Mouse (Mus musculus) brown adipose tissue, adult 24 weeks (tissue): Measurements from ENCODE around the gene Ikzf3. TPM values are rescaled to one million over a fixed set of nuclear protein-coding genes. Genes with fewer than 3 reads are reported as not detected.
A peak's percentile ranks its signal among the peaks of the same experiment; 100 is the strongest.

Experiments used
- H3K27ac ChIP-seq: fragments of 200-500 bp; replicated peaks from 2 replicates; pipeline ENCODE4 v1.5.1; 2012; ENCODE audit warnings: low read depth, mild to moderate bottlenecking, low read length
- H3K4me1 ChIP-seq: fragments of 200-500 bp; 2 replicates; pipeline ENCODE4 v1.6.1; 2012; ENCODE audit warnings: low read length, mixed read lengths; ENCODE audit not compliant: control insufficient read depth, insufficient read depth, insufficient read length
- H3K4me3 ChIP-seq: fragments of 200-500 bp; 2 replicates; pipeline ENCODE4 v1.5.1; 2012; ENCODE audit warnings: low read depth, mild to moderate bottlenecking, low read length, moderate library complexity; ENCODE audit not compliant: insufficient read depth
- polyA plus RNA-seq: library from polyadenylated mRNA; stranded (reverse); fragments of >200 nt; gene quantifications from 2 replicates; pipeline ENCODE4 v1.2.4, GENCODE M21; 2012; ENCODE audit not compliant: missing spikeins, insufficient read depth, insufficient read length

Gene Ikzf3
- polyA plus RNA-seq, 1 experiment, result not detected

GRCm38 (mm10) chr11:98459071-98459741 is 86.6 kb downstream of the Ikzf3 start:
- H3K4me1 ChIP-seq, result no peaks in the 10 kb centered on the region
- H3K27ac ChIP-seq, result no peak overlapping the region
- H3K4me3 ChIP-seq, result no peak overlapping the region

DNA sequence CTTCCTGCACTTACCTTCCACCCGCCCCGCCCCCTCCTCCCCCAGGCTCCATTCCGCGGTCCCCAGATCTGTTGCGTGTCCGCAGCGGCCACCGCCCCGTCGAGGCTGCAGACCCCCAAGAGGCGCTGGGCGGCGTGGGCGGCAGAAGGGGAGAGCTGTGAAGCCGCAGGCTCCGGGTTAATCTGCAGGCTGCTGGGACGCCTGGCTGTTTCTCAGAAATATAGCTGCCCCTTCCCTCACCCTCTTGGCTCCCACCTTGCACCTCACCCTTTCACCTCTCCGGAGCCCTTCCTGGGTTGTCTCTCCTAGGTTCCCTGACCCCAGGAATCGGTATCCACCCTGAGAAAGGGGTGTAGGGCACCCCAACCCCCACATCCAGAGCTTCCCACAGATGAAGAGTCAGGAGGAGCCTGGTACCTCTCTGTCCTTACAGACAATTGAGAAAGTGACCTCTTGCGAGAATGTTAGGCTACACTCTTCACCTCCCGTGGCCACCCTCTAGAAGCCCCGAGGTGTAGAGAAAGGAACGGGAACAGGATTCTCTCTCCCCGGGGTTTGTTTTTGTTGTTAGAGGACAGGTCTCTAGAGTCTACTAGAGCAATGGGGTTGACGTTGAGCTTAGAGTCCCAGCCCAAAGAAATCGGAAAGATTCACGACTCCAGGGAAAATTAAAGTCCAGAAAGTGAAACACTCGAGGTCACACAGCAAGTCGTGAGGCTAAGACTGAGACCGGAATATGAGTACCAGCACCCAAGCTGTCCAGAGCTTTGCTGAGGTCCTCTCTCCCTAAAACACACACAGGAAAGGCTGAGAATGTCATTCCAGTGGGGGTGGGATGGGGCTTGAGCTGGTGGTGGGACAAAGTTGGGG is 87.5 kb downstream of the Ikzf3 start:
- Histone ChIP-seq H3K27ac (no peak overlapping the region), H3K4me1 (no peaks in the 10 kb centered on the region), H3K4me3 (peak overlapping the region; percentile 69)

GRCm38 (mm10) chr11:98457367-98458120 is 88.3 kb downstream of the Ikzf3 start:
- Histone ChIP-seq H3K27ac (no peak overlapping the region), H3K4me1 (no peaks in the 10 kb centered on the region), H3K4me3 (peak overlapping the region; percentile 69)

- Histone ChIP-seq H3K27ac (no peak overlapping the region), H3K4me1 (no peaks in the 10 kb centered on the region), H3K4me3 (peak overlapping the region; percentile 69)
Measured at GRCm38 (mm10) chr11:98456945-98457344, 88.9 kb downstream of the Ikzf3 start.

DNA sequence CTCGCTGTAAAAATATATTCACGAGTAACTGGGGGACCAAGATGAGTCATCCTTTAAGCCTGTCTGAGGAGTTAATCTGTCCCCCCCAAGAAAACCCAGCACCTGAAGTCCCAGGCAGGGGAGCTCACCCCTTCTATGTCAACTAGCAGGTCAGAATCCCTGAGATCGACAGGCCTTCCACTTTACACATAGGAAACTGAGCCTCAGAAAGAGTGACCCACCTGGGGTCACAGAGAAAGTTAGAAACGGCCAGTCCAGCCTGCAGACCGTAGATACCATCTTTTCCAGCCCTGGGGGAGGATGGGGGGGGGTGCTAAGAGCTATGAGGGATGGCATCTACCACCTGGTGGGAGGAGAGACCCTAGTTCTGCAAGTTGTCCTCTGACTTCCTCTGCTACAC is 89.3 kb downstream of the Ikzf3 start:
- no peaks in the 10 kb centered on the region for H3K4me1 ChIP-seq
- H3K4me3 ChIP-seq, result no peak overlapping the region
- H3K27ac ChIP-seq, result no peak overlapping the region

- no peak overlapping the region for H3K27ac ChIP-seq
Measured at GRCm38 (mm10) chr11:98455484-98455883, 90.3 kb downstream of the Ikzf3 start.

GRCm38 (mm10) chr11:98449921-98450771 is 95.7 kb downstream of the Ikzf3 start:
- 0 out of 2 replicates have a peak, but pooled peaks cover 2% of the 10 kb centered on the region for H3K4me1 ChIP-seq
- no peak overlapping the region for H3K4me3 ChIP-seq
- H3K27ac ChIP-seq, result no peak overlapping the region

More at GRCm38 (mm10) chr11:98455484-98455883, 90.3 kb downstream of the Ikzf3 start:
- H3K4me1 ChIP-seq, result no peaks in the 10 kb centered on the region
- no peak overlapping the region for H3K4me3 ChIP-seq

- H3K4me1 ChIP-seq, result 0 out of 2 replicates have a peak, but pooled peaks cover 2% of the 10 kb centered on the region
- no peak overlapping the region for H3K4me3 ChIP-seq
- H3K27ac ChIP-seq, result no peak overlapping the region
Measured at GRCm38 (mm10) chr11:98449419-98449818, 96.4 kb downstream of the Ikzf3 start.

GRCm38 (mm10) chr11:98448191-98448790 is 97.5 kb downstream of the Ikzf3 start:
- Histone ChIP-seq H3K4me3 (no peak overlapping the region), H3K27ac (no peak overlapping the region), H3K4me1 (0 out of 2 replicates have a peak, but pooled peaks cover 2% of the 10 kb centered on the region)

DNA sequence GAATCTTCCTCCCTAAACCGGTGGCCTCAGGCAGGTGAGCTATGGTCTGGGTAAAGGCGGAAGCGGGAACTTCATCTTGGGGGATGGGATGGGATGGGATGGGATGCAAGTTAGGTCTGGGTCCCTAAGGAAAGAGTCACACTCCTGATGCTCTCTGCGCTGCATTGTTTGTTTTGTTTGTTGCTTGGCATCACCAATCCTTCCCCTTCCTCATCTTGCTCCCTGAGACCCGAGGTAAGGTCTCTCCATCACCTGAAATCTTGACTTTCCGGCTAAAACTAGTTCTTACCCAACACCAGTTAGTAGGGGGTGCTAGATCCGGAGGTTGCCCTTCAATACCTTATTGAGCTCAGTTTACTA is 98.4 kb downstream of the Ikzf3 start:
- no peak overlapping the region for H3K27ac ChIP-seq
- H3K4me3 ChIP-seq, result no peak overlapping the region
- H3K4me1 ChIP-seq, result 0 out of 2 replicates have a peak, but pooled peaks cover 2% of the 10 kb centered on the region

DNA sequence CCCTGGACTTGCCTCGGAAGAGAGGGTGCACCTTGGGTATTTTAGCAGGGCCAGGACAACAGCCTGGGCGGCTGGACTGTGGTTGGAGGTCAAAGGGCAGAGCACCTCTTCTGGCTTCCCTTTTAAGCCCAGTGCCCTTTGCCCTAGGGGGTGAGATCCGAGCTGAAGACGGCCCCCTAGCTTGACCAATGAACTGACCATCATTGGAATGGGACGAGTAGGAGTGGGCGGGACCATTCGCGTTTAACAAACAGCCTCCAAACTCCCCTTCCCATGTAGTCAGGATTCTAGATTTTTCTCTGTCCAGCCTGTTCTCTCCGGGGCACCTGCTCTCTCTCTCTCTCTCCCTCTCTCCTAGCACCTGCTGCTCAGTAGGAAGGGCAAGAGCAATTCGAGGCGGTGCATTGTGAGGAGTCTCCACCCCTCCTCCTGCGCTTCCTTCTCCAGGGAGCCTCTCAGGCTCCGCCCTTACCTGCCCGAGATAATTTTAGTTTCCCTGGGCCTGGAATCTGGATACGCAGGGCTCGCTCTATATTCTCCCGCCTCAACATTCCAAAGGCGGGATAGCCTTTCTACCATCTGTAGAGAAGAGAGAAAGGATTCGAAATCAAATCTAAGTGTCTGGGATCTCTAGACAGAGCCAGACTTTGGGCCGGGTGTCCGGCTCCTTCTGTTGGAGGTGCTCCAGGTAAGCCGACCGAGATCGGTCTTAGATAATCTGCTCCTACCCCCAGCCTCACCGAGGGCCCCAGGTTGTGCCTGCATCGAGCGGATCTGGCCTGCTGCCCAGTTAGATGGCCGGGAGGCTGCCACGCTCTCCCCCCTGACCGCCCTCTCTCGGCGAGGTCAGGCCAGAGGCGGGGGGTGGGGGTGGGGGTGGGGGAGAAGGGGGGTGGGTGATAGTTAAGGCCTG is 99.0 kb downstream of the Ikzf3 start:
- Histone ChIP-seq H3K4me1 (0 out of 2 replicates have a peak, but pooled peaks cover 2% of the 10 kb centered on the region), H3K27ac (no peak overlapping the region), H3K4me3 (no peak overlapping the region)

DNA sequence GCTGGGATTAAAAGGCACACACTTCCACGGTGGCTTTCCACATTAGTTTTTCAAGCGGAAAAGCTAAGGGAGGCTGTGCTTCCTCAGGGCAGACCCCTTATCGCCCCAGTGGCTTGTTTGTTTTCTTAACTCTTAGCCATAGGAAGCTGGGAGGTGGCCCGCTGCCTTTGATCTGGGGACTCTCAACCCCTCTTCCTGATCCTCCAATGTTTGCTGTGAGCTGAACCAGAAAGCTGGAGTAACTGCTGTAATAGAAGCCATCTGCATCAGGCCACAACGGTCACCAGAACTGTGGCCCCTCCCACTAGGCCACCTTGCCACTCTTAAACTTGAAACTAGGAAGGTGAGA is 99.6 kb downstream of the Ikzf3 start, which contains the start of gene Grb7:
TSS of gene Grb7 (plus strand) at position 182 of the 349 bp plus-strand sequence.
- Histone ChIP-seq H3K4me1 (0 out of 2 replicates have a peak, but pooled peaks cover 2% of the 10 kb centered on the region), H3K27ac (no peak within 1 kb of the TSS), H3K4me3 (no peak within 1 kb of the TSS)

GRCm38 (mm10) chr11:98445679-98446078 is 100.2 kb downstream of the Ikzf3 start:
- 0 out of 2 replicates have a peak, but pooled peaks cover 2% of the 10 kb centered on the region for H3K4me1 ChIP-seq
- no peak overlapping the region for H3K4me3 ChIP-seq
- H3K27ac ChIP-seq, result no peak overlapping the region
